Mouse (Mus musculus): Measurements from ENCODE around the gene Gm17387.

DNA sequence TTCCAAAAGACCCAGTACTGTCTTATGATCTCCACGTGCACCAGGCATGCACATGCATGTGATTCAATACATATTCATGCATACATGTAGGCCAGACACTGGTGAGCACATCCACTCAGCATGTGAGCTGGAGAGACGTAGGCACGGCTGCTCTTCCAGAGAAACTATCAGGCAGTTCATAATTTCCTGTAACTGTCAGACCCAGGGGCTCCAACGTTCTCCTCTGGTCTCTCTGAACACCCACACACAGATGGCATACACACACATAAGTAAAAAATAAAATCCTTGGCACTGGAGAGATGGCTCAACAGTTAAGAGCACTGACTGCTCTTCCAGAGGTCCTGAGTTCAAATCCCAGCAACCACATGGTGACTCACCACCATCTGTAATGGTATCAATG, 44.9 kb downstream of the Gm17387 start:
- TF ChIP-seq CTCF (IDR thresholded peaks at IDR 0.05; ENCODE audit: control insufficient read depth, insufficient read depth, low read length) (no peak), POLR2A (IDR thresholded peaks at IDR 0.05; ENCODE audit: borderline replicate concordance, control insufficient read depth, low read depth, low read length) (no peak)
